ENCODE assay signal across 9 mouse cellular contexts in the genomic region with DNA sequence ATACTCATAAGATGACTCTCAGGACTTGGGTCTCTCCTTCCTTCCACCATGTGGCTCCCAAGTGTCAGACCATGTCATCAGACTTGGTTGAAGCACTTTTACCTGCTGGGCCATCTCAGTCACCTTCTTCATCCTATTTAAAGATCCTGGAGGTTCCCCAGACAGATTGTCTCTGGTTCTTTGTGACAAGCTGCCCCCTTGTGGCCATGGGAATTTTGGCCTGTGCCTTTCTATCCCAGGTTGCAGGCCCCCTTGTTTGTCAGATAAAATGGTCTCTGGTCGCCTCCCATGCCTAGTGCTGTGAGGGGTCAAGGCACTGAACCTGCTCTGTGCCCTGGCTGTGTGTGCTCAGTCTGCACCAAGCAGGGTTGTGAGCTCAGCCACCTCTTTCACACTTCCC.
A peak's percentile ranks its signal among the peaks of the same experiment; 100 is the strongest.
DNase-seq lines count a peak whose midpoint lies in the region; ATAC-seq and TF ChIP-seq lines count a peak whose summit lies in the region.
"Had no signal": no experiment of that assay in that cellular context is flagged by ENCODE, and none has a peak within 500 bp of the region (broad histone marks: within the 10 kb centered on the region; RNA-seq: fewer than 3 reads in every experiment).

No protein-coding gene starts in this region.

- peaks cover 4% of the 10 kb centered on the region; the same call in 1 of the 2 replicates for H3K4me1 ChIP-seq in heart, adult 2 months (ENCODE audit: control insufficient read depth, insufficient read depth, low read length)
- peaks cover 14% of the 10 kb centered on the region for H3K4me1 ChIP-seq in heart, embryonic 12.5 days (replicated peaks)
- no peaks in the 10 kb centered on the region for H3K4me1 ChIP-seq in cortical plate, adult 2 months (ENCODE audit: control insufficient read depth, insufficient read depth, low read length)

- no peaks in the 10 kb centered on the region for H3K79me2 ChIP-seq in heart, adult 2 months (replicated peaks; ENCODE audit: control insufficient read depth, insufficient read depth, low read length)

- no peak overlapping the region for H3K4me2 ChIP-seq in heart, embryonic 12.5 days

- no peaks in the 10 kb centered on the region for H3K27me3 ChIP-seq in heart, adult 2 months (ENCODE audit: control insufficient read depth, insufficient read depth, low read length)
- no peaks in the 10 kb centered on the region for H3K27me3 ChIP-seq in heart, embryonic 12.5 days (replicated peaks)

- WGBS in heart, adult 2 months, result 60% methylated on average over 1 of the region's 1 CpGs
- 34% methylated on average over 1 of the region's 1 CpGs for WGBS in heart, embryonic 12.5 days

- peaks cover 2% of the 10 kb centered on the region for H3K36me3 ChIP-seq in heart, adult 2 months (ENCODE audit: control insufficient read depth, insufficient read depth, low read length)
- H3K36me3 ChIP-seq in heart, embryonic 12.5 days, result peaks cover 62% of the 10 kb centered on the region

- no peak overlapping the region for H3K4me3 ChIP-seq in heart, adult 2 months
- H3K4me3 ChIP-seq in heart, embryonic 12.5 days, result no peak overlapping the region
- no peak overlapping the region for H3K4me3 ChIP-seq in cortical plate, adult 2 months (ENCODE audit: insufficient read depth, low read length)

- no peak overlapping the region for H3K27ac ChIP-seq in heart, adult 2 months
- no peak overlapping the region for H3K27ac ChIP-seq in heart, embryonic 12.5 days (ENCODE audit: poor library complexity, severe bottlenecking)
- no peak overlapping the region for H3K27ac ChIP-seq in cortical plate, adult 2 months (ENCODE audit: insufficient read depth, low read length)
- H3K27ac ChIP-seq: macrophage had no signal

- peak in 1 of 2 experiments; percentile 56 for DNase-seq in heart, adult 2 months
- DNase-seq in urinary bladder, postnatal 14 days (ENCODE audit: low spot score), result peak; percentile 44
- DNase-seq in urinary bladder, postnatal 4 days (ENCODE audit: low spot score in 2 of 2), result no peak
- peak; percentile 58 to 73 for DNase-seq in layer of hippocampus, postnatal 10 days (ENCODE audit: low spot score in 2 of 2)
- peak; percentile 73 for DNase-seq in retina, embryonic 14.5 days (ENCODE audit: low spot score)
- no peak for DNase-seq in ovary, postnatal 36 days (ENCODE audit: low spot score)

- ATAC-seq in heart, embryonic 12.5 days (ENCODE audit: insufficient number of reproducible peaks, low FRiP score), result no peak

- TF ChIP-seq CTCF in heart, adult 2 months (IDR thresholded peaks at IDR 0.05), result peak; percentile 73
- TF ChIP-seq CTCF in cortical plate, adult 2 months (IDR thresholded peaks at IDR 0.05; ENCODE audit: extremely low read depth, insufficient read depth, low read length), result peak; percentile 41

- intact Hi-C loops in heart, adult 2 months (cut with DNase I), result loop anchor here (2.0 kb wide), 1 partner anchor 163 kb away; no protein-coding TSS in a partner anchor

- H3K9me3 ChIP-seq in heart, embryonic 12.5 days (replicated peaks), result no peaks in the 10 kb centered on the region

- H3K9ac ChIP-seq in heart, adult 2 months (ENCODE audit: low read depth, low read length), result no peak overlapping the region
- no peak overlapping the region for H3K9ac ChIP-seq in heart, embryonic 12.5 days

- TF ChIP-seq POLR2A in heart, adult 2 months (IDR thresholded peaks at IDR 0.05; ENCODE audit: insufficient read depth, low read depth, low read length), result no peak
- no peak for TF ChIP-seq POLR2A in cortical plate, adult 2 months (IDR thresholded peaks at IDR 0.05; ENCODE audit: extremely low read depth, insufficient read depth, low read length)

- no peak for TF ChIP-seq EP300 in heart, adult 2 months (IDR thresholded peaks at IDR 0.05; ENCODE audit: insufficient read depth, low read depth, low read length)

Comparison
In these comparisons a context has a peak if more than half of its experiments do, and no peak if none do; other contexts are left out.
1. DNase-seq: peak in urinary bladder, postnatal 14 days (single experiment), layer of hippocampus, postnatal 10 days (2 of 2) and retina, embryonic 14.5 days (single experiment); none in urinary bladder, postnatal 4 days (0 of 2) and ovary, postnatal 36 days (single experiment).